Mouse (Mus musculus) MEL (cell line): ENCODE data around the gene Nxnl1. TPM values are rescaled to one million over a fixed set of nuclear protein-coding genes. Genes with fewer than 3 reads are reported as not detected.

Experiments used
- DNase-seq: peaks from one replicate; pipeline ENCODE4 v3.0.0; 2011; ENCODE audit warnings: low read depth, low spot score
- H3K27ac ChIP-seq: 2 replicates; pipeline ENCODE4 v1.5.1; 2012; ENCODE audit warnings: low read depth, mild to moderate bottlenecking, control low read depth, low read length, moderate library complexity; ENCODE audit not compliant: control insufficient read depth
- H3K27me3 ChIP-seq, 2 experiments: fragments of 150-350 bp in 1 of 2; sonication (generic) in 1 of 2; 2 replicates each; pipeline ENCODE4 v1.6.1; 2012; ENCODE audit warnings: low read length in 2 of 2, mild to moderate bottlenecking in 2 of 2, improper control_type of control experiment in 1 of 2, moderate library complexity in 1 of 2; ENCODE audit not compliant: insufficient read depth in 2 of 2, control insufficient read depth in 1 of 2
- H3K36me3 ChIP-seq, 2 experiments: 2 replicates each; pipeline ENCODE4 v1.6.1; 2012 to 2014; ENCODE audit warnings: low read length in 2 of 2, improper control_type of control experiment in 1 of 2, inconsistent platforms in 1 of 2, mild to moderate bottlenecking in 1 of 2; ENCODE audit not compliant: insufficient read depth in 2 of 2, control insufficient read depth in 1 of 2
- H3K4me1 ChIP-seq, 2 experiments: fragments of 150-350 bp in 1 of 2; sonication (generic) in 1 of 2; 2 replicates each; pipeline ENCODE4 v1.6.1; 2012; ENCODE audit warnings: low read length in 2 of 2, improper control_type of control experiment in 1 of 2, mild to moderate bottlenecking in 1 of 2; ENCODE audit not compliant: insufficient read depth in 2 of 2, control insufficient read depth in 1 of 2
- H3K4me3 ChIP-seq, 2 experiments: fragments of 150-350 bp in 1 of 2; sonication (generic) in 1 of 2; 2 replicates each; pipeline ENCODE4 v1.5.1; 2012; ENCODE audit warnings: low read depth in 2 of 2, low read length in 2 of 2, mild to moderate bottlenecking in 2 of 2, moderate library complexity in 2 of 2, control low read depth in 1 of 2, improper control_type of control experiment in 1 of 2; ENCODE audit not compliant: control insufficient read depth in 1 of 2, insufficient read depth in 1 of 2
- H3K79me2 ChIP-seq: 2 replicates; pipeline ENCODE4 v1.6.1; 2012; ENCODE audit warnings: mild to moderate bottlenecking, low read length, moderate library complexity; ENCODE audit not compliant: control insufficient read depth, poor library complexity, insufficient read depth
- H3K9ac ChIP-seq: 2 replicates; pipeline ENCODE4 v1.6.1; 2012; ENCODE audit warnings: low read depth, mild to moderate bottlenecking, control low read depth, low read length, moderate library complexity; ENCODE audit not compliant: control insufficient read depth, poor library complexity, severe bottlenecking
- H3K9me3 ChIP-seq: fragments of 150-350 bp; sonication (generic); replicated peaks from 2 replicates; pipeline ENCODE4 v1.6.1; 2012; ENCODE audit warnings: mild to moderate bottlenecking, low read length, improper control_type of control experiment, moderate library complexity; ENCODE audit not compliant: insufficient read depth
- CHD1 ChIP-seq: IDR thresholded peaks from 2 replicates; pipeline ENCODE4 v1.6.1; 2012; ENCODE audit warnings: low read depth, mild to moderate bottlenecking, inconsistent platforms, low read length, improper control_type of control experiment
- CHD2 ChIP-seq: IDR thresholded peaks from 2 replicates; pipeline ENCODE4 v1.6.1; 2011; ENCODE audit warnings: low read length, improper control_type of control experiment
- CTCF ChIP-seq, 3 experiments: IDR thresholded peaks in 2 of 3; conservative IDR thresholded peaks in 1 of 3; 2 replicates each; pipeline ENCODE4 v1.5.1; 2011 to 2012; ENCODE audit warnings: low read length in 3 of 3, low read depth in 2 of 3, mild to moderate bottlenecking in 2 of 3, improper control_type of control experiment in 1 of 3, inconsistent platforms in 1 of 3, mixed read lengths in 1 of 3, moderate library complexity in 1 of 3; ENCODE audit not compliant: control insufficient read depth in 1 of 3, insufficient read depth in 1 of 3, poor library complexity in 1 of 3, severe bottlenecking in 1 of 3
- E2F4 ChIP-seq: IDR thresholded peaks from 2 replicates; pipeline ENCODE4 v1.6.1; 2011; ENCODE audit warnings: low read depth, low read length, improper control_type of control experiment, borderline replicate concordance
- ELF1 ChIP-seq: IDR thresholded peaks from 2 replicates; pipeline ENCODE4 v1.6.1; 2014; ENCODE audit warnings: low read depth, mild to moderate bottlenecking, inconsistent platforms, low read length, improper control_type of control experiment, moderate library complexity
- EP300 ChIP-seq, 2 experiments: IDR thresholded peaks; 2 replicates each; pipeline ENCODE4 v1.6.1; 2011; ENCODE audit warnings: improper control_type of control experiment in 2 of 2, low read length in 2 of 2, low read depth in 1 of 2, mild to moderate bottlenecking in 1 of 2
- ETS1 ChIP-seq: IDR thresholded peaks from 2 replicates; pipeline ENCODE4 v1.6.1; 2012; ENCODE audit warnings: low read depth, mild to moderate bottlenecking, inconsistent platforms, low read length, improper control_type of control experiment, moderate library complexity
- GABPA ChIP-seq: IDR thresholded peaks from 2 replicates; pipeline ENCODE4 v1.6.1; 2012; ENCODE audit warnings: low read depth, mild to moderate bottlenecking, inconsistent platforms, low read length, improper control_type of control experiment, moderate library complexity
- GATA1 ChIP-seq: IDR thresholded peaks from 2 replicates; pipeline ENCODE4 v1.6.1; 2011; ENCODE audit warnings: low read depth, low read length, improper control_type of control experiment
- HCFC1 ChIP-seq: IDR thresholded peaks from 2 replicates; pipeline ENCODE4 v1.6.1; 2012; ENCODE audit warnings: low read depth, mild to moderate bottlenecking, inconsistent platforms, low read length, improper control_type of control experiment, moderate library complexity
- JUND ChIP-seq: IDR thresholded peaks from 2 replicates; pipeline ENCODE4 v1.6.1; 2011; ENCODE audit warnings: low read depth, mild to moderate bottlenecking, improper control_type of control experiment, low read length
- KAT2A ChIP-seq: conservative IDR thresholded peaks from 2 replicates; pipeline ENCODE4 v1.6.1; 2012; ENCODE audit warnings: low read depth, low read length, improper control_type of control experiment, inconsistent platforms
- MAX ChIP-seq: IDR thresholded peaks from 2 replicates; pipeline ENCODE4 v1.6.1; 2011; ENCODE audit warnings: low read length, improper control_type of control experiment
- MAZ ChIP-seq: IDR thresholded peaks from 2 replicates; pipeline ENCODE4 v1.6.1; 2012; ENCODE audit warnings: low read depth, mild to moderate bottlenecking, inconsistent platforms, low read length, improper control_type of control experiment
- MEF2A ChIP-seq: IDR thresholded peaks from 2 replicates; pipeline ENCODE4 v1.6.1; 2014; ENCODE audit warnings: low read depth, mild to moderate bottlenecking, inconsistent platforms, low read length, improper control_type of control experiment; ENCODE audit not compliant: poor library complexity, insufficient replicate concordance, severe bottlenecking; ENCODE audit errors: extremely low read depth
- MXI1 ChIP-seq: IDR thresholded peaks from 2 replicates; pipeline ENCODE4 v1.6.1; 2011; ENCODE audit warnings: mild to moderate bottlenecking, low read depth, low read length, improper control_type of control experiment
- MYB ChIP-seq: IDR thresholded peaks from 2 replicates; pipeline ENCODE4 v1.6.1; 2011; ENCODE audit warnings: mild to moderate bottlenecking, low read depth, low read length, improper control_type of control experiment
- MYC ChIP-seq: IDR thresholded peaks from 2 replicates; pipeline ENCODE4 v1.6.1; 2011; ENCODE audit warnings: low read depth, mild to moderate bottlenecking, low read length, improper control_type of control experiment, moderate library complexity
- NELFE ChIP-seq: IDR thresholded peaks from 2 replicates; pipeline ENCODE4 v1.6.1; 2011; ENCODE audit warnings: low read depth, low read length, improper control_type of control experiment
- NRF1 ChIP-seq: IDR thresholded peaks from 2 replicates; pipeline ENCODE4 v1.6.1; 2014; ENCODE audit warnings: low read depth, mild to moderate bottlenecking, inconsistent platforms, low read length, improper control_type of control experiment, moderate library complexity; ENCODE audit not compliant: poor library complexity, insufficient read depth, severe bottlenecking
- POLR2A ChIP-seq, 2 experiments: IDR thresholded peaks; 2 replicates each; pipeline ENCODE4 v1.6.1; 2011 to 2012; ENCODE audit warnings: low read length in 2 of 2, mild to moderate bottlenecking in 2 of 2, control low read depth in 1 of 2, improper control_type of control experiment in 1 of 2, low read depth in 1 of 2, moderate library complexity in 1 of 2; ENCODE audit not compliant: control insufficient read depth in 1 of 2, insufficient read depth in 1 of 2, poor library complexity in 1 of 2
- POLR2AphosphoS2 ChIP-seq: IDR thresholded peaks from 2 replicates; pipeline ENCODE4 v1.6.1; 2011; ENCODE audit warnings: low read length, improper control_type of control experiment
- POLR2AphosphoS5 ChIP-seq: IDR thresholded peaks from 2 replicates; pipeline ENCODE4 v1.6.1; 2012; ENCODE audit warnings: low read depth, borderline replicate concordance, mild to moderate bottlenecking, inconsistent platforms, low read length, moderate library complexity, mixed read lengths
- RAD21 ChIP-seq: IDR thresholded peaks from 2 replicates; pipeline ENCODE4 v1.6.1; 2011; ENCODE audit warnings: mild to moderate bottlenecking, low read depth, low read length, improper control_type of control experiment
- RCOR1 ChIP-seq: IDR thresholded peaks from 2 replicates; pipeline ENCODE4 v1.6.1; 2012; ENCODE audit warnings: low read depth, mild to moderate bottlenecking, inconsistent platforms, low read length, improper control_type of control experiment
- SIN3A ChIP-seq: IDR thresholded peaks from 2 replicates; pipeline ENCODE4 v1.6.1; 2012; ENCODE audit warnings: low read length, improper control_type of control experiment, inconsistent platforms
- SMC3 ChIP-seq: IDR thresholded peaks from 2 replicates; pipeline ENCODE4 v1.6.1; 2011; ENCODE audit warnings: low read depth, low read length, improper control_type of control experiment
- TCF12 ChIP-seq: IDR thresholded peaks from 2 replicates; pipeline ENCODE4 v1.6.1; 2014; ENCODE audit warnings: low read depth, mild to moderate bottlenecking, inconsistent platforms, low read length, improper control_type of control experiment, moderate library complexity
- UBTF ChIP-seq: IDR thresholded peaks from 2 replicates; pipeline ENCODE4 v1.6.1; 2012; ENCODE audit warnings: low read depth, mild to moderate bottlenecking, inconsistent platforms, low read length, improper control_type of control experiment, moderate library complexity, borderline replicate concordance; ENCODE audit not compliant: insufficient read depth
- USF1 ChIP-seq: IDR thresholded peaks from 2 replicates; pipeline ENCODE4 v1.6.1; 2014; ENCODE audit warnings: low read depth, mild to moderate bottlenecking, inconsistent platforms, low read length, improper control_type of control experiment, moderate library complexity
- USF2 ChIP-seq, 2 experiments: IDR thresholded peaks; 2 replicates each; pipeline ENCODE4 v1.6.1; 2011 to 2012; ENCODE audit warnings: improper control_type of control experiment in 2 of 2, low read length in 2 of 2, borderline replicate concordance in 1 of 2, inconsistent platforms in 1 of 2, low read depth in 1 of 2, mild to moderate bottlenecking in 1 of 2; ENCODE audit not compliant: insufficient read depth in 1 of 2
- ZC3H11A ChIP-seq: IDR thresholded peaks from 2 replicates; pipeline ENCODE4 v1.6.1; 2012; ENCODE audit warnings: low read depth, mild to moderate bottlenecking, inconsistent platforms, low read length, improper control_type of control experiment
- ZKSCAN1 ChIP-seq: IDR thresholded peaks from 2 replicates; pipeline ENCODE4 v1.6.1; 2012; ENCODE audit warnings: low read depth, mild to moderate bottlenecking, inconsistent platforms, low read length, improper control_type of control experiment, moderate library complexity
- ZMIZ1 ChIP-seq: IDR thresholded peaks from 2 replicates; pipeline ENCODE4 v1.6.1; 2012; ENCODE audit warnings: low read depth, mild to moderate bottlenecking, inconsistent platforms, low read length, improper control_type of control experiment, moderate library complexity
- ZNF384 ChIP-seq: IDR thresholded peaks from 2 replicates; pipeline ENCODE4 v1.6.1; 2012; ENCODE audit warnings: low read depth, mild to moderate bottlenecking, inconsistent platforms, low read length, improper control_type of control experiment
- polyA plus RNA-seq, 2 experiments: library from polyadenylated mRNA; stranded (reverse) in 1 of 2; unstranded in 1 of 2; fragments of >175 nt in 1 of 2; fragments of >200 nt in 1 of 2; gene quantifications; 2 replicates each; pipeline versions ENCODE4 v1.2.1 to v1.2.4; 2012; ENCODE audit warnings: low replicate concordance in 2 of 2, low read depth in 1 of 2; ENCODE audit not compliant: insufficient read length in 2 of 2, insufficient read depth in 1 of 2, missing spikeins in 1 of 2
- total RNA-seq: library from RNA; depleted of rRNA; stranded (reverse); fragments of 300-350 nt; gene quantifications from 2 replicates; pipeline ENCODE4 v1.2.3, GENCODE M21; 2012

Gene Nxnl1
- total and polyA plus RNA-seq, 3 experiments: 0.04 to 1.2 TPM; not detected in 1

GRCm38 (mm10) chr8:71542632-71543343, 23.6 kb downstream of the Nxnl1 start, which contains the start of gene Mvb12a:
Gene Mvb12a (plus strand): TSS chr8:71542922.
- peak; percentile 99 for DNase-seq
- no peaks in the 10 kb centered on the region for H3K27me3 ChIP-seq
- H3K4me1 ChIP-seq: peaks cover 2 to 8% of the 10 kb centered on the region in 2 experiments; a peak in 2 of 4 replicates
- 0 out of 2 replicates have a peak, but pooled peaks cover 6% of the 10 kb centered on the region for H3K79me2 ChIP-seq
- H3K36me3 ChIP-seq: peaks cover 0 to 5% of the 10 kb centered on the region in 2 experiments; a peak in 2 of 4 replicates
- H3K9ac ChIP-seq: peak within 1 kb of the TSS; percentile 74
- no peaks in the 10 kb centered on the region for H3K9me3 ChIP-seq
- H3K27ac ChIP-seq: no peak within 1 kb of the TSS
- peak within 1 kb of the TSS; percentile 88 to 93 for H3K4me3 ChIP-seq
- TF ChIP-seq RCOR1 (peak; percentile 52; the same call in 1 of the 2 replicates), GATA1 (peak; percentile 56), MEF2A (no peak), SMC3 (no peak), MYB (no peak), MXI1 (peak; percentile 76; the same call in 1 of the 2 replicates), CHD2 (peak; percentile 19; the same call in 1 of the 2 replicates), CTCF (IDR thresholded peaks at IDR 0.05 in 2 of 3, conservative IDR thresholded peaks at IDR 0.05 in 1 of 3; ENCODE audit: control insufficient read depth in 1 of 3, insufficient read depth in 1 of 3, low read depth in 2 of 3, low read length in 3 of 3, poor library complexity in 1 of 3, severe bottlenecking in 1 of 3) (peak in 1 of 3 experiments; percentile 3; a peak in 1 of 6 replicates), ZNF384 (no peak), UBTF (no peak), NELFE (peak; percentile 53; the same call in 1 of the 2 replicates), TCF12 (peak; percentile 43; the same call in 1 of the 2 replicates), GABPA (no peak), POLR2AphosphoS5 (no peak), ETS1 (peak; percentile 52; the same call in 1 of the 2 replicates), MAZ (peak; percentile 75), ZKSCAN1 (no peak), USF2 (IDR thresholded peaks at IDR 0.05; ENCODE audit: borderline replicate concordance in 1 of 2, insufficient read depth in 1 of 2, low read depth in 1 of 2, low read length in 2 of 2) (no peak), POLR2AphosphoS2 (no peak), NRF1 (peak; percentile 94), ELF1 (peak; percentile 96), EP300 (IDR thresholded peaks at IDR 0.05; ENCODE audit: low read depth in 1 of 2, low read length in 2 of 2) (no peak; a peak in 1 of 4 replicates), E2F4 (peak; percentile 80; the same call in 1 of the 2 replicates), POLR2A (IDR thresholded peaks at IDR 0.05; ENCODE audit: control insufficient read depth in 1 of 2, insufficient read depth in 1 of 2, low read depth in 1 of 2, low read length in 2 of 2, poor library complexity in 1 of 2) (peak in 1 of 2 experiments; percentile 33; a peak in 1 of 4 replicates), MAX (peak; percentile 46; the same call in 1 of the 2 replicates), KAT2A (peak; percentile 96; the same call in 1 of the 2 replicates), JUND (no peak), RAD21 (no peak), SIN3A (peak; percentile 96), MYC (peak; percentile 60; the same call in 1 of the 2 replicates), HCFC1 (peak; percentile 98), USF1 (peak; percentile 82), CHD1 (no peak), ZMIZ1 (no peak), ZC3H11A (no peak)
